Mouse (Mus musculus) R1 (cell line): ENCODE measurements around the gene Eri3.

ENCODE experiments used
- DNase-seq: peaks from one replicate; pipeline ENCODE4 v3.0.0-alpha.2; 2018; ENCODE audit warnings: low read depth, low spot score

Gene Eri3

DNA sequence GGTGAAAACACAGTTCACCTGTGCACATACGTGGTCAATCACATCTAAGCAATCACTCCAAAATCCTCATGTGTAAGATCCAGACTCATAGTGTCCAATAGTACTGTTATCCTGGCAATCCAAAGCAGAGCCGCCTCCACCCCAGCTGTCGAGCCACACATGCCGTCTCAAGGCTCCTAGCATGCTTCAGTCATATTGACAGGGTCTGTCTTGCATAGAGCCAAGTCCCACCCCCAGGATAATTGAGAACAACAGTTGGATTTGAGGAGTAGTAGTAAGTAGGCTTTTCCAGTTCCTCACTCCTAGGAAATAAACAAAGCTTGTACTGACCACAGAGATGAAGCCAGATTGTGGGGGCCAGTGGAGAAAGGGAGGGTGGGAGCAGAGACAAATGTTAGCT lies 107.5 kb downstream of the Eri3 start:
- DNase-seq, result no peak

DNA sequence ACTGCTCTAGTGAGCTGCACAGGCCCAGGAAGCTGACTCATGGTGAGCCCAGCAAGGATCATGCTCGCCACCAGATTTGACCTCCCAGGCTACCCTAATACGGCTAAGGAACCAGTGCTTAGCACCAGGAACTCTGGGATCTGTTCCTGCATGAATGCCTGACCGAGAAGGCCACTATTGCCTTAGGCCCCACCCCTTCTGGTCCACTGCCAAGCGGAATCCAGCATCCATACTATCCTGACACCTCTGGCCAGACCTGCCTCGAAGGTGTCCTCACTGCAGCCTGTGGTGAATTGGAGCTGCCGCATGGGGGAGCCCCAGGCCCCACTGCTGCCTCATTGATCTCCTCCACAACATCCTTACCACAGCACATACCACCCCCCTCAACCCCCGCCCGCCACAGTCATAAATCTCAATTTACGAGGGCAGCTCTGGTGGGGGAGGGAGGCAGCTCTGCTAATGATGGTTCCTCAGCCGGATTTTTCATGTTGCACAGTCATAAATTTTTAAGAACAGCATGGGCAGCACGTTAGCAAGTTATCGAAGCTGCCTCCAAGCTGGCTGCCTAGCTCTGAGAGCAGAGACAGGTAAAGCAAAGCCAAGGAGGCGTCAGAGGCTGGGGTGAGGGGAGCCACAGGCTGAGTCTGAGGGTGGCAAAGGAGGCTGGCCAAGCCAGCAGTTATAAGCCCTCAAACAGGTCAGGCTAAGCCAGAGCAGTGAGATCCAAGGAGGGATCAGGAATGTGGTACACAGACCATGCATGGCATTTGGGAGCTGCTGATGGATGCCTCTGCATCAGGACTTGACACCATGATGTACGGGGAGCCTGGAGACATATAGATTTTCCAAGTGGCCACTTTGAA lies 108.6 kb downstream of the Eri3 start:
- peak; percentile 84 for DNase-seq

DNA sequence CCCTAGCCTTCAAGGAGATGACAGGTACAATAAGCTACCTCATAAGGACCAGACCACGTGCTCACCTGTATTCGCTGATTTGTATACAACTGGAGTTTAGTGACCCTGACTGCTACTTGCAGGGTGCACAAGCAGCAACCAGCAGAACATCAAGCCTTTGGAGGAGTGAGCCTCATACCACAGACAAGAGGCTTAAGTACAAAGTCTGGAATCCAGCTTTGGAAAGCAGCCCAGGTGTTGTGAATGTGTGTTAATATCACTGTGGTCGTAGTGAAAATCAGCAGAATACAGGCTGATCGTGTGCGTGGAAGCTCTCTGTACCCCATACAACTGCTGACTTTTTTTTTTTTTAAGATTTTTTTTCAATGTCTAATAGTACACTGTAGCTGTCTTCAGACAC lies 109.8 kb downstream of the Eri3 start:
- no peak for DNase-seq

DNA sequence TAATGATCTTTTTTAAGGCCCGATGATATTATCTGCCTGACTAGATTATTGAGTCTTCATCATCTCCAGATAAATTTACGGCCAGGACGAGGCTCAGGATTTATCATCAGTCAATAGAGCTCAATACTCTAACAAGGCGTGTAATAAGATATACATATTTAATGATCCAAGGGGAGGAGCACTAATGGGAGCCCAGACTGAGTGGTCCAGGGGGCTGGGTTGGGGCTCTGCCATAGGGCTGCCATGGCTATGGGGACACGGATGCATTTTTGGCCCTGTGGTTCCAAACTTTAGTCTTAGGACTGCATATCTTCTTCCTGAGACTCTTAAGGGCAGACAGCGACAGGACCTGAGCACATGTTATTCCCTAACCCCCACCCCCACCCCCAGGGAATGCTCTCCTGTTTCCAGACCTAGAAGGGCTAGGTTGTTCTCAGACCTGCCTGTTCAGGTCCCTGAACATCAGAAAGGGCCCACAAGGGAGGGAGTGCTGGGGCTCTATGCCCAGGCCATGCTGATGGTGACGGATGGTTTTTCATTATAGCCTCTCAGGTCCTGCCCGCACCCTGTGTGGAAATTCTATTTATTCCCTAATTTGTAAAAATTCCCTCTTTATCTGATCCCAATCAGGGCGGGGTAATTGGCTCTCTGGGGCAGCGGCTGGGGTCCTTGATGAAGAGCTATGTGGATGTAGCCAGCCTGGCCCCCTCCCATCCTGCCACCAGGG lies 114.4 kb downstream of the Eri3 start:
- no peak for DNase-seq

- DNase-seq, result no peak
Measured at GRCm38 (mm10) chr4:117665531-117665930, 115.4 kb downstream of the Eri3 start.

GRCm38 (mm10) chr4:117666054-117666453 lies 115.9 kb downstream of the Eri3 start:
- no peak for DNase-seq

- DNase-seq, result no peak
Measured at GRCm38 (mm10) chr4:117669874-117670273, 119.7 kb downstream of the Eri3 start.

DNA sequence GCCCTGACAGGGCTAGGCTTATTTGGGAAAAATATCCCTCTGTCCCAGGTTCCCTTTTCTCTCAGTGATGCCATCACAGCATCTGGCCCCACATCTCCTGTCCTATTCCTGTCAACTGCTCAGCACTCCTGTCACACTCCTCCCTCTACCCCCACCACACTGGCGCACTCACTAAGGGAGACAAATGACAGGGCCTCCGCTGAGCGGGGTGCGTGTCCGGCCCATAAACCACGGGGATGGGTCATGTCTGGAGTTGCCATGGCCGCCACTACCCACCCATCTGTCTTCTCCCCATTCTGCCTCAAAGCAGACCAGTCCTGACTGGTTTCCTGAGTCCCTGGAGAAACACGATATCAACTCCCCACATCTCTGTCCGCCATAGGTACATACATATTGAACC lies 121.9 kb downstream of the Eri3 start:
- no peak for DNase-seq

GRCm38 (mm10) chr4:117673901-117674300 lies 123.7 kb downstream of the Eri3 start:
- no peak for DNase-seq

DNA sequence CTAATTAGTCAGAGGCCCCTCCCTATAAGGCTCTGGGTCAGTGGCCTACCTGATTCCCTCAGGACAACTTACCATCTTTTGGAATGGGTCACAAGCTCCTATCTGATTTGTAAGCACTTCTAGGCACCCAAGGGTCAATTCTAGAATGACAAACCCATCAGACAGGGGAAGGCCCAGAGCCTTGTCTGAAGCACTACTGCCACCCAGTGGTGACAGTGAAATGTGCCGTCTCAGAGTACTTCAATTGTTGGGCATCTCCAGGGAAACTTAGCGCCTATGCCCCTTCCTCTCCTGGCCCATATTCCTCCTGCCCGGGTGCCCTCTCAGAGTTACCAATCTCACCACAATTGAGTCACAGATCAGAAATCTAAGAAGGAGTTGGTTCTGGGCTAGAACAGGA lies 126.7 kb downstream of the Eri3 start:
- peak; percentile 75 for DNase-seq

DNA sequence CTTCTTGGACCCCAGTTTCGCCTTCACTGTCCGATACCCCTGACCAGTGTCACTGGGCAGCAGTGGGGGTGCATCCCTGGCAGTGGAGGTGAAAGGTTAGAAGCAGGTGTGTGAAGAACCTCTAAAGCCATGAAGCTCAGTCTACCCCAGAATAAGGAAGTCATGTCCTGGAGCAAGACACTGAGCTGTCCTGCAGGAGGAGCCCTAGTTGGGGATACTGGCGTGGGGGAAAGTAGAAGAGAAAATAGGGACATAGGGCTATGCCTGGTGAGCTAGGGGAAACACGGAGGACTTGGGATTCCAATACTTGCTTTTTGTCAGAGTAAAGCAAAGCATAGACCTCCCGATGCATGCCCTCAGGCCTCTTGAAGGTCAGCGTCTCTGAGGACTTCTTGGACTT lies 130.8 kb downstream of the Eri3 start:
- DNase-seq, result no peak

GRCm38 (mm10) chr4:117681931-117682461 lies 131.8 kb downstream of the Eri3 start, which contains the start of gene Dmap1:
TSS of gene Dmap1 (minus strand) at chr4:117682273.
- DNase-seq, result peak; percentile 92

GRCm38 (mm10) chr4:117682463-117682862 lies 132.3 kb downstream of the Eri3 start:
- no peak for DNase-seq

DNA sequence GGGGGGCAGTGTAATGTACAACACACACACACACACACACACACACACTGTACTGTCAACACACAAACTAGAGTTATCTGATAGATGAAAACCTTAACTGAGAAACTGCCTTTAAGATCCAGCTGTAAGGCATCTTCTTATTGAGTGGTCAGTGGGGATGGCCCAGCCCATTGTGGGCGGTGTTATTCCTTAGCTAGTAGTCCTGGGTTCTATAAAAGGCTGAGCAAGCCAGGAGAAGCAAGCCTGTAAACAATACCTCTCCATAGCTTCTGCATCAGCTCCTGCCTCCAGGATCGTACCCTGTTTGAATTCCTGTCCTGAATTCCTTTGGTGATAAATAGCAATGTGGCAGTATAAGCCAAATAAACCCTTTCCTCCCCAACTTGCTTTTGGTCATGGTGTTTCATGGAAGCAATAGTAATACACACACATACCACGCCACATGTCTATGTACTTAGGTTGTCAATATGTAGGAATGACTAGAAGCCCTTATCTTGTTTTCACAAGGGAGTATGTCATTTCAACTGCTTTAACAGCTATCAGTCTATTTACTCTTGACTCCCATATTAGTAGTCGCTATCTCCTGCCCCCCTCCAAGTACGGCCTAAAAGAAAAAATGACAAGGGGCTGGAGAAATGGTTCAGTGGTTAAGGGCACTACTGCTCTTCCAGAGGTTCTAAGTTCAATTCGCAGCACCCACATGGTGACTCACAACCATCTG lies 133.0 kb downstream of the Eri3 start:
- DNase-seq, result no peak

DNA sequence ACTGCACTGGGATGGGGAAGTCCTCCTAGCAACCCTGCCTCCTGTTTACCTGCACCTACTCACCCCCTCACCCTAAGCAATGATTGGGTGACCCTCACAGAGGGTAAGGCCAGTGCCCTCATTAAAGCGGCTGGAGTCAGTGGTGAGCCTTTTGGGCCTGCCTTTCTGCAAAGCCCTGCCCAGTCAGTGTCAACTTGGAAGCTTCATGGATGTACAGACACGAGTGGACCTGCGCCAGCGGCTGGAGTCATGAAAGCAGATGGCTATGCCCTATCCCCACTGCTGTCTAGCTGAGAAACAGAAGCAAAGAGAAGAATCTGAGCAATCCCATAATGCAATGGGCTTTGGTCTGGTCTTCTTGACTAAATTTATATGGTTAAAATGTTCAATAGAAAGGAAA lies 136.2 kb downstream of the Eri3 start:
- no peak for DNase-seq

GRCm38 (mm10) chr4:117705361-117705760 lies 155.2 kb downstream of the Eri3 start:
- DNase-seq, result peak; percentile 54

DNA sequence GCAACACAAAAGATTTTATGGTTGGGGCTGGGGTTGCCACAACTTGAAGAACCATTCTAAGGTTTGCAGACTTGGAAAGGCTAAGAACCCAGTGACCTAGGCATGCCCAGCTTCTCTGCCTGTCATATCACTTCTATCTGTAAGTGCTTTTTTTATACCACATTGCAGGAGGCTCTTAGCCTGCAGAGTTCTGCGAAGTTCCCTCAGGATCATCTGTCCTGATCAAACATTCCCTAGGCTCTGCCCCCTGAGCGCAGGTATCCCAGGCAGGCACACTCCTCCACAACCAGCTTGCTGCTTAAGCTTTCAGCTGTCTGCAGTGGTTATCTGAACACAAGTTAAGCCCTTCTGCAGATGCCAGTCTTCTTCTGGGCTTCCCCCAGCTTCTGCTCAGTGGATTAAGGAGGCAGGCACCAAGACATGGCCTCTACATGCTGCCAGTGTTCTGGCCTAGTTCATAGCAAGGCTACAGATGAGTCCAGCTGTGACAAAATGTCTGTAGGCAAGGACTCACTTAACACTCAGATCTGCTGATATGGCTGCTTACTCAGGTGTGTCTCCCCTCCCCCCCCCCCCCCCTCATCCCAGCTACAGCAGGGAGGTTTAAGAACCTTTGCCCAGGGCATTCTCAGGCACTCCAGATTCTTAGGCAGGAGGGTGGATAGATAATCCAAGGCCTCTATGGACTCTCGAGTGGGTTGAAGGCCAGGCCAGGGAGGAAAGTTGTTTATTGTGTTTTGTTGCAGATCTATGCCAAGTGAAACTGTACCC lies 158.8 kb downstream of the Eri3 start:
- no peak for DNase-seq

DNA sequence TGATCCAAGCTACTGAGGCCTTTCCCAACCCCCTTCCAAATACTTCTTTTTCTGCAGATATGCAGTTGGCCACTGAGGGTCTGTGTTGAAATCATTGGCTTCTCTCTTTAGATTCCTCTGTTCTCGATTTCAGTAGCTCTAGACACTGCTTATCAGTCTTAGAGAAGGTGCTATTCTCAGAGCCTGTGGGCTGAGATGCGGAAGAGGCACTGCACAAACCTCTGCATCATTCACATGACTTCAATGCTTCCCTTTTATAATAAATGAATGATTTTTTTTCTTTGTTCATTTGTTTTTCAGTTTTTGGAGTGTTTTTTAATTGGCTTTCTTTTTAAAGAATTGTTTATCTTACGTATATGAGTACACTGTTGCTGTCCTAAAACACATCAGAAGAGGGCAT lies 162.1 kb downstream of the Eri3 start:
- no peak for DNase-seq

- DNase-seq, result no peak
Measured at GRCm38 (mm10) chr4:117713303-117714098, 163.3 kb downstream of the Eri3 start.
